ENCODE assay signal across 9 mouse cellular contexts in genomic region chr15:83085901-83086300, GRCm38 (mm10). TPM values are rescaled to one million over a fixed set of nuclear protein-coding genes. Genes with fewer than 3 reads are reported as not detected.
DNase-seq lines count a peak whose midpoint lies in the region; ATAC-seq and TF ChIP-seq lines count a peak whose summit lies in the region.
"Had no signal": no experiment of that assay in that cellular context is flagged by ENCODE, and none has a peak within 500 bp of the region (broad histone marks: within the 10 kb centered on the region; RNA-seq: fewer than 3 reads in every experiment).

No protein-coding gene starts in this region.

- H3K36me3 ChIP-seq in kidney, embryonic 14.5 days (ENCODE audit: control insufficient read depth, insufficient read depth, low read length): no peaks in the 10 kb centered on the region
- H3K36me3 ChIP-seq in stomach, postnatal 0 days (ENCODE audit: control insufficient read depth, insufficient read depth, low read length): no peaks in the 10 kb centered on the region
- no peaks in the 10 kb centered on the region for H3K36me3 ChIP-seq in forebrain, embryonic 12.5 days (replicated peaks)
- H3K36me3 ChIP-seq: midbrain, embryonic 12.5 days had no signal

- no peaks in the 10 kb centered on the region for H3K9me3 ChIP-seq in kidney, embryonic 14.5 days (ENCODE audit: control insufficient read depth, low read length)
- no peaks in the 10 kb centered on the region for H3K9me3 ChIP-seq in stomach, postnatal 0 days (ENCODE audit: control insufficient read depth, low read length)
- no peaks in the 10 kb centered on the region for H3K9me3 ChIP-seq in forebrain, embryonic 12.5 days
- H3K9me3 ChIP-seq: midbrain, embryonic 12.5 days had no signal

- no peak overlapping the region for H3K4me3 ChIP-seq in kidney, embryonic 14.5 days (ENCODE audit: low read length)
- no peak overlapping the region for H3K4me3 ChIP-seq in lung, adult 2 months (replicated peaks; ENCODE audit: extremely low read depth, low read depth, low read length)
- no peak overlapping the region for H3K4me3 ChIP-seq in stomach, postnatal 0 days (ENCODE audit: low read depth, low read length)
- H3K4me3 ChIP-seq in forebrain, embryonic 12.5 days (replicated peaks): no peak overlapping the region
- H3K4me3 ChIP-seq: midbrain, embryonic 12.5 days had no signal

- no peak overlapping the region for H3K9ac ChIP-seq in kidney, embryonic 14.5 days (ENCODE audit: low read depth, low read length)
- no peak overlapping the region for H3K9ac ChIP-seq in stomach, postnatal 0 days (ENCODE audit: low read length)
- no peak overlapping the region for H3K9ac ChIP-seq in forebrain, embryonic 12.5 days
- H3K9ac ChIP-seq: midbrain, embryonic 12.5 days had no signal

- H3K4me2 ChIP-seq in kidney, embryonic 14.5 days (replicated peaks; ENCODE audit: low read depth, low read length): no peak overlapping the region
- H3K4me2 ChIP-seq in stomach, postnatal 0 days (replicated peaks; ENCODE audit: low read depth): no peak overlapping the region
- no peak overlapping the region for H3K4me2 ChIP-seq in forebrain, embryonic 12.5 days
- H3K4me2 ChIP-seq: midbrain, embryonic 12.5 days had no signal

- peak; percentile 59 for DNase-seq in kidney, adult 9 months
- DNase-seq in CD8-positive naive resting alpha-beta T cell, adult 2 months (ENCODE audit: low read depth in 2 of 2, low spot score in 2 of 2): peak; percentile 60 to 63
- peak; percentile 61 to 65 for DNase-seq in adrenal gland, adult 18-20 months (ENCODE audit: low spot score in 2 of 2)
- peak; percentile 25 to 34 for DNase-seq in gastrocnemius, adult 8-10 months (ENCODE audit: low spot score in 2 of 2)
- peak; percentile 34 for DNase-seq in lung, adult 2 months
- DNase-seq in stomach, postnatal 0 days (ENCODE audit: low spot score): peak; percentile 79

- peaks cover 10% of the 10 kb centered on the region; the same call in 1 of the 2 replicates for H3K27me3 ChIP-seq in kidney, embryonic 14.5 days (ENCODE audit: control insufficient read depth, insufficient read depth, low read length)
- no peaks in the 10 kb centered on the region for H3K27me3 ChIP-seq in stomach, postnatal 0 days (ENCODE audit: control insufficient read depth, insufficient read depth, low read length)
- peaks cover 41% of the 10 kb centered on the region for H3K27me3 ChIP-seq in forebrain, embryonic 12.5 days

- TF ChIP-seq EP300 in stomach, postnatal 0 days (optimal IDR thresholded peaks at IDR 0.05): no peak

- no peaks in the 10 kb centered on the region for H3K4me1 ChIP-seq in kidney, embryonic 14.5 days (ENCODE audit: control insufficient read depth, insufficient read depth, low read length)
- H3K4me1 ChIP-seq in lung, adult 2 months (ENCODE audit: control insufficient read depth, insufficient read depth, low read length): no peaks in the 10 kb centered on the region
- H3K4me1 ChIP-seq in stomach, postnatal 0 days (replicated peaks; ENCODE audit: control insufficient read depth, insufficient read depth): no peaks in the 10 kb centered on the region
- H3K4me1 ChIP-seq in forebrain, embryonic 12.5 days: peaks cover 32% of the 10 kb centered on the region

- peak; percentile 70 for TF ChIP-seq CTCF in lung, adult 2 months (IDR thresholded peaks at IDR 0.05; ENCODE audit: insufficient read depth, low read length)
- peak; percentile 81 for TF ChIP-seq CTCF in stomach, postnatal 0 days (IDR thresholded peaks at IDR 0.05; ENCODE audit: low read depth)

- no peak overlapping the region for H3K27ac ChIP-seq in kidney, embryonic 14.5 days (ENCODE audit: low read depth, low read length)
- no peak overlapping the region for H3K27ac ChIP-seq in stomach, postnatal 0 days (replicated peaks)
- no peak overlapping the region for H3K27ac ChIP-seq in forebrain, embryonic 12.5 days
- H3K27ac ChIP-seq: midbrain, embryonic 12.5 days had no signal

- WGBS in kidney, embryonic 14.5 days: 36% methylated on average over 7 of the region's 7 CpGs
- 26% methylated on average over 7 of the region's 7 CpGs for WGBS in lung, adult 2 months
- 41% methylated on average over 6 of the region's 7 CpGs for WGBS in stomach, postnatal 0 days
- 35% methylated on average over 7 of the region's 7 CpGs for WGBS in forebrain, embryonic 12.5 days

- no peak for ATAC-seq in kidney, embryonic 14.5 days (ENCODE audit: low FRiP score, low TSS enrichment)
- ATAC-seq in stomach, postnatal 0 days (ENCODE audit: low FRiP score, low TSS enrichment): no peak
- no peak for ATAC-seq in forebrain, embryonic 12.5 days (ENCODE audit: low FRiP score)

- no peak for TF ChIP-seq POLR2A in lung, adult 2 months (IDR thresholded peaks at IDR 0.05; ENCODE audit: borderline replicate concordance, extremely low read depth, low read depth, low read length)

RNA-seq across cellular contexts. Expression of gene Serhl, which starts 3.4 kb away (rescaled TPM):
- polyA plus RNA-seq in kidney, embryonic 14.5 days (2014; fragmentation: Nextera tagmentation; extraction: Ambion mirVana): 52.7 and 54.5 TPM in 2 replicates
- total RNA-seq in adrenal gland, adult 18-20 months (2021): 10 to 100 TPM; 47.9 to 53.1 TPM
- total RNA-seq in gastrocnemius, adult 8-10 months (2022): 10 to 100 TPM; 19.2 to 30.2 (median 25.4) TPM
- polyA plus RNA-seq in lung, adult 2 months (2012; rRNA removed): 38.6 and 43.5 TPM in 2 replicates
- 51.5 and 61.6 TPM in 2 replicates for polyA plus RNA-seq in stomach, postnatal 0 days (2015; fragmentation: Nextera tagmentation; extraction: Ambion mirVana)
- 36.0 and 45.4 TPM in 2 replicates for polyA plus RNA-seq in forebrain, embryonic 12.5 days (2016; fragmentation: Nextera tagmentation; extraction: Ambion mirVana)

RNA-seq across cellular contexts. Expression of gene Rrp7a, which starts 36.7 kb away (rescaled TPM):
- 50.2 and 50.4 TPM in 2 replicates for polyA plus RNA-seq in kidney, embryonic 14.5 days (2014; fragmentation: Nextera tagmentation; extraction: Ambion mirVana)
- 100 to 1,000 TPM; 111 to 113 TPM for total RNA-seq in adrenal gland, adult 18-20 months (2021)
- total RNA-seq in gastrocnemius, adult 8-10 months (2022): 10 to 100 TPM; 32.9 to 48.0 (median 41.8) TPM
- 82.1 and 85.3 TPM in 2 replicates for polyA plus RNA-seq in lung, adult 2 months (2012; rRNA removed)
- polyA plus RNA-seq in stomach, postnatal 0 days (2015; fragmentation: Nextera tagmentation; extraction: Ambion mirVana): 39.9 and 44.8 TPM in 2 replicates
- polyA plus RNA-seq in forebrain, embryonic 12.5 days (2016; fragmentation: Nextera tagmentation; extraction: Ambion mirVana): 64.8 and 65.9 TPM in 2 replicates

RNA-seq across cellular contexts. Expression of gene Nfam1, which starts 52.8 kb away (rescaled TPM):
- 2.0 and 3.4 TPM in 2 replicates for polyA plus RNA-seq in kidney, embryonic 14.5 days (2014; fragmentation: Nextera tagmentation; extraction: Ambion mirVana)
- total RNA-seq in adrenal gland, adult 18-20 months (2021): 1 to 10 TPM; 3.2 to 4.1 TPM
- under 1 TPM; 0.12 to 0.43 (median 0.28) TPM for total RNA-seq in gastrocnemius, adult 8-10 months (2022)
- 13.7 and 19.3 TPM in 2 replicates for polyA plus RNA-seq in lung, adult 2 months (2012; rRNA removed)
- 1.3 and 1.4 TPM in 2 replicates for polyA plus RNA-seq in stomach, postnatal 0 days (2015; fragmentation: Nextera tagmentation; extraction: Ambion mirVana)
- 1.4 and 1.7 TPM in 2 replicates for polyA plus RNA-seq in forebrain, embryonic 12.5 days (2016; fragmentation: Nextera tagmentation; extraction: Ambion mirVana)
